Mouse (Mus musculus) kidney, adult 2 months (tissue): ENCODE measurements around the gene 4930467E23Rik. TPM values are rescaled to one million over a fixed set of nuclear protein-coding genes. Genes with fewer than 3 reads are reported as not detected.
"Not testable (repeated sequence)": the region's sequence is repeated elsewhere in the genome, so short reads cannot be mapped to it uniquely, and the experiment has no call there.

ENCODE experiments used
- DNase-seq: peaks from one replicate; pipeline ENCODE4 v3.0.0; 2021
- H3K27ac ChIP-seq: fragments of 200-500 bp; 2 replicates; pipeline ENCODE4 v1.5.1; 2012; ENCODE audit warnings: low read depth, low read length, control low read depth, inconsistent platforms; ENCODE audit not compliant: insufficient read depth
- H3K27me3 ChIP-seq: fragments of 200-500 bp; replicated peaks from 2 replicates; pipeline ENCODE4 v1.6.1; 2012; ENCODE audit warnings: mild to moderate bottlenecking, moderate library complexity, low read length, inconsistent platforms; ENCODE audit not compliant: control insufficient read depth, insufficient read depth
- H3K36me3 ChIP-seq: fragments of 200-500 bp; 2 replicates; pipeline ENCODE4 v1.6.1; 2012; ENCODE audit warnings: mild to moderate bottlenecking, moderate library complexity, low read length, inconsistent platforms; ENCODE audit not compliant: control insufficient read depth, insufficient read depth
- H3K4me1 ChIP-seq: fragments of 200-500 bp; 2 replicates; pipeline ENCODE4 v1.6.1; 2011; ENCODE audit warnings: low read length; ENCODE audit not compliant: control insufficient read depth, insufficient read depth
- H3K4me3 ChIP-seq: fragments of 200-500 bp; 2 replicates; pipeline ENCODE4 v1.5.1; 2011; ENCODE audit warnings: mild to moderate bottlenecking, low read depth, low read length, control low read depth; ENCODE audit not compliant: insufficient read depth
- CTCF ChIP-seq: fragments of 200-500 bp; conservative IDR thresholded peaks from 2 replicates; pipeline ENCODE4 v1.5.1; 2011; ENCODE audit warnings: low read depth, mild to moderate bottlenecking, control low read depth, low read length, moderate library complexity, mixed read lengths; ENCODE audit not compliant: insufficient read depth, insufficient read length
- WGBS: fragments of 180-500 bp; shearing (Covaris S2); methylation state at CpG from one replicate; pipeline ENCODE4 v1.1.7; 2018; 5-methylcytosine and 5-hydroxymethylcytosine counted together
- polyA plus RNA-seq: library from polyadenylated mRNA; depleted of rRNA; stranded (reverse); fragments of >200 nt; gene quantifications from 2 replicates; pipeline ENCODE4 v1.2.3, GENCODE M21; 2012

The 4930467E23Rik gene
- polyA plus RNA-seq, 1 experiment = not detected

DNA sequence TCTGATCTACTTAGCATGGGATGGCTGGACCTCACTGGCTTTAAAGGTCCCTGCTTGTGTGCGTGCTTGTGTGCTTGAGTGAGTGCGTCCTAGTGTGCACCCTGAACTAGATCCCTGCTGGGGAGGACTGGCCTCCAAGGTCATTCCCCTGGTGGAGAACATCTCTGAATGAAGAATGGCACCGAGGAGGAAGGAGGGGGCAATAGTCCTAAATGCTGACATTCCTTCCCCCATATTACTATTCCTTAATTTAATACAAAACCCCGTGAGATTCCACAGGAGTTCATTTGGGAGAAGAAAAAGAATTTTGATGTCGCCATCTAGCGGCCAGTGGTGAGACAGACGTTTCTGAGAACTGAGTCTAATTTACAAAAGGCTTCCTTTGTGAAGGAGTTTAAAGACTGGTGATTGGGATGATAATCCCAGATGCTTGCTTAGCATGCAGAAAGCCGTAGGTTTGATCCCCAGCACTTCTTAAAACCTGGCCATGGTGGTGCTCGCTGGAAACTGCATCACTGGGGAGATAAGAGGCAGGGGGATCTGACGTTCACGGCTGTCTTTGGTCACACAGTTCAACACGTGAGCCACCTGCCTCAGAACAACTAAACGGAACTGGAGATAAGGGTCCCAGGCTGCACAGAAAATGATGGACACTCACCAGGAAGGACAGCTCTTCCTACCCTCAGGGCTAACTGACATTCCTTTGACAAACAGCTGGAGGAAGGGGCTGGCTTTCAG lies 26.2 kb upstream of the 4930467E23Rik start:
- not testable (repeated sequence) for H3K27ac ChIP-seq, H3K4me1 ChIP-seq, H3K27me3 ChIP-seq, H3K4me3 ChIP-seq, H3K36me3 ChIP-seq
- peak; percentile 90 for DNase-seq
- WGBS = 38% methylated on average over 13 of the region's 13 CpGs

DNA sequence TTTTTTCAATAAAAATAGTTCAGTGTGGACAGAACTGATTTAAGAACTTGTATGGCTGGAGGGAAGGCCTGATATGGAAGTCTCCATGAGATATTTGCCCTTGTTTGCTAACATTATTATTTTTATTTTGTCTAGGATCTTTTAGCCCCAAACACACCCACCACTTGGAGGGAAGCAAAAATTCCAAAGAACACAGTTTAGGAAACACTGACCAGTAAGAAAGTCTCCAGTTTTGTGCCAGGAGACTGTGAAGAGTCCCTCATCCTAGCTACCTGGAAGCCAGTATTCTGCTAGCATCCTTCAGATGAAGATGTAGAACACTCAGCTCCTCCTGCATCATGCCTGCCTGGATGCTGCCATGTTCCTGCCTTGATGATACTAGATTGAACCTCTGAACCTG lies 25.5 kb upstream of the 4930467E23Rik start:
- not testable (repeated sequence) for H3K4me3 ChIP-seq, H3K27ac ChIP-seq

DNA sequence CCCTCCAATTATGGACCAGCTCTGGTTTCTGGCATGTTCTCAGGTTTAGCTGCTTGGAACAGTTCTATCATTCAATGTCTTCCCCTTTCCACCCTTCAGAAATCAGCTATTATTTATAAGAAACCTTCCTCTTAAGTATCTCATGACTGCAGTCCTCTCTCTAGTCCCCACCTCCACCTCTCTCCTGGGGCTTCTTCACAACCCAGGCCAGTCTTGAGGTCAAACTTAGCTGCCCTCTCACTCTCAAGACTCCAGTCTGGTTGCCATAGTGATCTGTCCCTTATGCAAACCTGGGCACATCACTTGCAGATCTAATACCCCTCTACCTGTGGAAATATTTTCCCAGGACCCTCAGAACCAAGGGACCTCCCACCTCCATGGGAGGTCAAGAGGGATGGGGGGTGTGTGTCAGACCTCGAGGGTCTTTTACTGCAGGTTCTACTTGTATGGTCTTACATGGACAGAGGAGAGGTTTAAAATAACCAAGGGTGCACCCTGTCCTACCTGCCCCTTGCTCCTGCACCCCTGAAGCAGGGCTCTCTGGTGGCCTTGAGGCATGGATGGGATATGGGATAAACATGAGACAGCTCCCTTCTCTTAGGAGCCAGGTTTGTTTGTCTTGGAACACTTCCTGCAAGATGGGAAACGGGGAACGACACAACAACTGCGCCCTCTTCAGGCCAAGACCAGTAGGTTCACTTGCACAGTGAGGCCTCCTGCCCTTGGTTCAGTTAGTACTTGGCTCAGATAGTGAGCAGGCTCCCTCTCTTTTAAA lies 24.7 kb upstream of the 4930467E23Rik start:
- not testable (repeated sequence) for H3K4me3 ChIP-seq, H3K27ac ChIP-seq, H3K27me3 ChIP-seq, H3K4me1 ChIP-seq, H3K36me3 ChIP-seq
- peak; percentile 54 for DNase-seq
- WGBS = 43% methylated on average over 4 of the region's 4 CpGs

More for the DNA sequence above, 25.5 kb upstream of the 4930467E23Rik start:
- not testable (repeated sequence) for DNase-seq, H3K4me1 ChIP-seq, H3K36me3 ChIP-seq, H3K27me3 ChIP-seq

DNA sequence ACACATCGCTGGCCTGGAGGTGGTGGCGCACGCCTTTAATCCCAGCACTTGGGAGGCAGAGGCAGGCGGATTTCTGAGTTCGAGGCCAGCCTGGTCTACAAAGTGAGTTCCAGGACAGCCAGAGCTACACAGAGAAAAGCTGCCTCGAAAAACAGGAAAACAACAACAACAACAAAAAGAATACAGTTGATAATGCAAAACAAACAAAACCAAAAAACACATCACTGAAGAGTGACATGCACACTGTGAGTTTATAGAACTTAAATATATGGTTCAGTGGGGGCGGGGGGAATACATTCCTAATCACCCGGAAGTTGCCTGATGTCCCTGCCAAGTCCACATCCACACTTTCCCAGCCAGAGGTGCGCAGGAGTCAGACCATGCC lies 24.2 kb upstream of the 4930467E23Rik start:
- not testable (repeated sequence) for H3K4me1 ChIP-seq, H3K4me3 ChIP-seq, H3K36me3 ChIP-seq, H3K27ac ChIP-seq, DNase-seq, H3K27me3 ChIP-seq
- WGBS = 79% methylated on average over 9 of the region's 9 CpGs

DNA sequence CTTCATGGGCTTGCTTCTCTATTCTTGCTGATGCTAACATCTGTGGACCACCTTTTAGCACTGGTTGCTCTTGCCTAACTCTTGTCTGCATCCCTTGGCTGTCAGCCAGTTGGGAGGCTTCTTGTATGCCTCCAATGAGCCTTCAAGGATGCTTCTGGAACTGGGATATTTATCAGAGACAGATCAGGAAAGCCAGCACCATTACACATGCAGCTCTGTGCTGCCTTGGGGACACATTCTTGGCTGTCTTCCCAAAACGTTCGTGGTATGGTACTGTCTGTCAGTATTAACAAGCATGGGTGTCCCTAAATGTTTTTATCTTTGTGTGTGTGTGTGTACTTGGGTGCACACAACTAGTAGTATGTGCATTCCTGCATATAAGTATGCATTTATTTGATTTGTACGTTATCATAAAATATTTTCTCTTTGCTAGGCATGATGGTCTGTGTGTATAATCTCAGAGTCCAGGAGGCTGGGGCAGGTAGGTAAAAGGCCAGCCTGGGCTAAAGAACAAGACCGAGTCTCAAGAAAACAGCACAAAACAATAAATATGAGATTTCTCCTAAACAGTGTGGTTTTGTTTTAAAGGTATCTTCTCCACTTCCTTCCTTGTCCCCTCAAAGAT lies 23.2 kb upstream of the 4930467E23Rik start:
- not testable (repeated sequence) for H3K27ac ChIP-seq, H3K27me3 ChIP-seq, H3K36me3 ChIP-seq, H3K4me1 ChIP-seq, DNase-seq, H3K4me3 ChIP-seq
- 74% methylated on average over 4 of the region's 4 CpGs for WGBS

DNA sequence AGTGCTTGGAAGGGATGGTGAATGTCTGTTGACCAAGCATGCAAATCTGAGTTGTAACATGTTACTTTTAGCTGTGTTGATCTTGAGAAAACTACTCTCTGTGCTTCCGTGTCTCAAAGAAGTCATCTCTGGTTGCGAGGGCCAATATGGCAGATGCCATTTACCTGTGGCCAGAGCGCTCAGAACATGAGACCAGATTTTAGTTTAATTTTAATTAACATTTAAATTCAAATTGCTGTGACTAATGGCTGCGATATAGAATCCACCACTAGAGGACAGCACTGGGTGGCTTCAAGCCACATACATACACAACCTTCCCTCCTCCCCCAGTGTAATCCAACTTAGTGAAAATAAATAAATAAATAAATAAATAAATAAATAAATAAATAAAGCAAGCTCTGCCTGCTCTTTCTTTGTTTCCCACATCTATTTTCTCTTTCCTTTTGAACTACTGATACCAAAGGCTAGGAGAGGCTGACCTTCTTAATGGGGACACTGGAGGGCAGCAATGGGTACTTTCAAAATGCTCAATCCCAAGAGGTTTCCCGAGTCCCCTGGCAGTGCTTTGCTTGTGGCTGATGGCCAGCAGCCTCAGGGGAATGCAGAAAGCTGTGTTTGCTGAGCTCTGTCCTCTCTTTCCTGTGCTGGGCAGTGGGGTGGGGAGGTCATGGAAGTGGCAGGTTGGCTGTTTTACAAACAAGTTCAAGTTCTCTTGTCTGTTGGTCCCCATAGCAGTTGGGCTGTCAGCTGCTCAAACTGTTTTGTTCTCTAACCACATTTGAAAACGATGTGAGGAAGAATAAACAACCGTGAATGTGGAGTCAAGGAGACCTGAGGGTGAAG lies 22.2 kb upstream of the 4930467E23Rik start:
- 63% methylated on average over 7 of the region's 7 CpGs for WGBS
- peak; percentile 92 for DNase-seq
- TF ChIP-seq CTCF = 0 out of 2 replicates have a peak, but pooled peaks have one; percentile 21

DNA sequence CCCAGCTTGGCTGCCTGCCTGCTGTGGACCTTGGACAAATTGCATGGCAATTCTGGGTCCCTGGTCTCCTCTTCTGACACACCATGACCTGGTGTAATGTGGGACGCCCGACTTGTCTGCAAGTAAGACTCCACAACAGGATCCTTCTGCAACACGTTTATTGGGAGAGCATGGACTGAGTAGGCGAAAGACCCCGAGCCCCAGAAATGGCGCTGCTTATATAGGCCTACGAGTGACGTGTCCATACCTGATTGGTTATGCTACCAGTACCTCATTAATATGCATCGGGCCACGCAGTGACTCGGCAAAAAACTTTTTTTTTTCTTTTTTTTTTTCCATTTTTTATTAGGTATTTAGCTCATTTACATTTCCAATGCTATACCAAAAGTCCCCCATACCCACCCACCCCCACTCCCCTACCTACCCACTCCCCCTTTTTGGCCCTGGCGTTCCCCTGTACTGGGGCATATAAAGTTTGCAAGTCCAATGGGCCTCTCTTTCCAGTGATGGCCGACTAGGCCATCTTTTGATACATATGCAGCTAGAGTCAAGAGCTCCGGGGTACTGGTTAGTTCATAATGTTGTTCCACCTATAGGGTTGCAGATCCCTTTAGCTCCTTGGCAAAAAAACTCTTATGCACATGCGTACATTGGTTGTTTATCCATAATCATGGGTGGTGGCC lies 21.5 kb upstream of the 4930467E23Rik start:
- not testable (repeated sequence) for H3K4me3 ChIP-seq, H3K4me1 ChIP-seq, DNase-seq, H3K27ac ChIP-seq, H3K27me3 ChIP-seq, H3K36me3 ChIP-seq
- WGBS = 83% methylated on average over 14 of the region's 15 CpGs

More for the DNA sequence above, 22.2 kb upstream of the 4930467E23Rik start:
- not testable (repeated sequence) for H3K27ac ChIP-seq, H3K4me3 ChIP-seq, H3K4me1 ChIP-seq, H3K27me3 ChIP-seq, H3K36me3 ChIP-seq

DNA sequence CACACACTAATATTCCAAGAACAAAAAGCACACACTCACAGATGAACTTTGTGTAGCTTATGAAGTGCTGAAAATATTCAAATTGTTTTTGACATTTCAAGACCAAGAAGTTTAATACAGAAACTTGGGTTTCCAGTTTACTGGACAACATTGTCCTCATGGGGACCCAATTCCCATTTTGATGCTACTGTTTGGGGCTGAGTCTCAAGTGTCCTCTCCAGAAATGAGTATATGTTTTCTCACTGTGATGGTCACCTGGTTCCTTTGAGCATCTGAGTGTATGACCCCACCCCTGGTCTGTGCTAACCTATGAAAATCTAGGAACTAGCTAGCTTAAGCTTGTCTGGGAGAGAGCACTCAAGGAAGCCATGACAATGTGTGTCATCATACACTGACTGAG lies 20.4 kb upstream of the 4930467E23Rik start:
- not testable (repeated sequence) for H3K4me3 ChIP-seq, DNase-seq, H3K4me1 ChIP-seq, H3K27ac ChIP-seq, H3K36me3 ChIP-seq, H3K27me3 ChIP-seq

DNA sequence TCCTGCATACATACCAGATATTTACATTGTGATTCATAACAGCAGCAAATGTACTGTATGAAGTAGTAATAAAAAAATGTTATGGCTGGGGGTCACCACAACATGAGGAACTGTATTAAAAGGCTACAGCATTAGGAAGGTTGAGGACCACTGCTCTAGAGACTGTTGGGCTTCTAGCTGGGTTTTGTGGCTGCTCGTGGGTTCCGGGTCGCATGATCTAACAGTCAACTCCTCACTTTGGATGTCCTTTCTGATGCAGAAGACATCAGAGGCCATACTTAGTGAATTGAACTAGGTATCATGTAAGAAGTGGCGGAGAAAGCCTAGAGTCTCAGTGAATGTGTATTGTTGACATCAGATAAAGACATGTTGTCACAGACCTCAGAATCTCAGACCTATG lies 19.9 kb upstream of the 4930467E23Rik start:
- not testable (repeated sequence) for H3K4me1 ChIP-seq, H3K36me3 ChIP-seq, H3K27me3 ChIP-seq, H3K4me3 ChIP-seq, H3K27ac ChIP-seq, DNase-seq
- WGBS = 89% methylated on average over 4 of the region's 4 CpGs

DNA sequence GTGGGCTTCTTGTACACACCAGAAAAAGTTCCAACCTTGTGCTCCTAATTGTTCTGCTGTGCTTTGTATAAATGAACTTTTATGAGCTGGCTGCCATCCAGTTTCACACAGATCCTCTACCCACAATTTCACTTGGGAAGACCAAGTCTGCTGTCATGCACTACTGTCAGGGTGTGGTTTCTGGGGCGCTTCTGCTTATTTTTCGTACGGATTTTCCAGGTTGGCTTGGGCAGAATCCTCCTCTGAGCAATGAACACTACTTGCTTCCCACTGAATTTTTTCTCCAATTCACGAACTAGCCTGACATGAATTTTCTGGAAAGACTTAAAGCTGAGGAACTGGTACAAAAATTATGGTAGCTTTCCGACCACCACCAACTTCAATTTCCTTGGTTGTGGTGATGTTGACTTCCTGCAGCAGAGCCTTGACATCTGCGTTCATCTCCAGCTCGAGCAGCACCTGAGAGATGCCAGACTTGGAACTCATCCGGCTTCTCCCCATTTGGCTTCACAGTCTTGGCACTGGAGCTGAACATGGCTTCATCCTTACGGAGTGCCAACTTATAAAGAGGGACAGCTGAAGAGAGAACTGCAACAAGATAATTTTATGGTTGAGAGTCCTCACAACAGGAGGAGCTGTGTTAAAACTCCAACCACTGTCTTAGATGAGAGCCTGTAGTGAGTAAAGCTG lies 18.1 kb upstream of the 4930467E23Rik start:
- H3K27ac ChIP-seq, H3K4me1 ChIP-seq, DNase-seq, H3K4me3 ChIP-seq, H3K36me3 ChIP-seq, H3K27me3 ChIP-seq: not testable (repeated sequence)
- 88% methylated on average over 9 of the region's 9 CpGs for WGBS
